Mouse (Mus musculus) Patski (cell line): ENCODE results near the gene Fat4. TPM values are rescaled to one million over a fixed set of nuclear protein-coding genes. Genes with fewer than 3 reads are reported as not detected.

ENCODE experiments used
- ATAC-seq: fragments of 100-300 bp; one replicate; pipeline ENCODE4 v1.8.0; 2021
- CTCF ChIA-PET: fragments of 350-600 bp; sonication (Branson Sonifier 250); formaldehyde crosslinking; loops from one replicate; lab custom pipeline; 2022; ENCODE audit warnings: inconsistent platforms; lab: Charles Lee
- POLR2A ChIA-PET: fragments of 350-600 bp; sonication (Branson Sonifier 250); formaldehyde crosslinking; loops from one replicate; lab custom pipeline; 2022; ENCODE audit warnings: antibody characterized with exemption, inconsistent platforms; lab: Charles Lee
- DNase-seq: peaks from one replicate; pipeline ENCODE4 v3.0.0-alpha.2; 2011; ENCODE audit warnings: low read depth, low spot score
- H3K27me3 ChIP-seq: fragments of 371-371 bp; one replicate; pipeline ENCODE4 v1.5.1; 2021
- CTCF ChIP-seq: fragments of 100-300 bp; IDR thresholded peaks from one replicate; pipeline ENCODE4 v1.5.1; 2021
- in situ Hi-C: fragments of 300-500 bp; cut with MboI; formaldehyde crosslinking; loops from 3 replicates; pipeline ENCODE4 v1.11.1; 2018; ENCODE audit warnings: low pct_unique_long_range_greater_than_20kb, mixed read lengths
- polyA plus RNA-seq: library from polyadenylated mRNA; unstranded; gene quantifications from one replicate; pipeline ENCODE4 v1.2.3, GENCODE M21; 2021

Gene Fat4
- polyA plus RNA-seq, 1 experiment from 2014 or later = 3.5 TPM

GRCm38 (mm10) chr3:39010544-39010943 is 123.8 kb downstream of the Fat4 start:
- DNase-seq (no peak), ATAC-seq (no peak)
- ChIA-PET POLR2A (no interaction called here), CTCF (interaction anchor here (1.0 kb wide), 1 partner anchor 10 kb away, joined by 3 read pairs; no protein-coding TSS in a partner anchor)
- in situ Hi-C loops = no loop called here
- no peak for TF ChIP-seq CTCF
- H3K27me3 ChIP-seq = no peaks in the 10 kb centered on the region

GRCm38 (mm10) chr3:39017633-39018032 is 130.9 kb downstream of the Fat4 start:
- in situ Hi-C loops = no loop called here
- TF ChIP-seq CTCF = no peak
- H3K27me3 ChIP-seq = no peaks in the 10 kb centered on the region
- DNase-seq (no peak), ATAC-seq (no peak)
- POLR2A ChIA-PET = no interaction called here
- CTCF ChIA-PET = no interaction called here

GRCm38 (mm10) chr3:39036113-39036512 is 149.4 kb downstream of the Fat4 start:
- no peak for DNase-seq
- no peak for ATAC-seq
- ChIA-PET POLR2A (no interaction called here), CTCF (no interaction called here)
- in situ Hi-C loops = no loop called here
- TF ChIP-seq CTCF = no peak
- H3K27me3 ChIP-seq = no peaks in the 10 kb centered on the region

- no peak for DNase-seq
- ChIA-PET POLR2A (interaction anchor here (0.7 kb wide), 1 partner anchor 1692 kb away, joined by 6 read pairs; no protein-coding TSS in a partner anchor), CTCF (no interaction called here)
- in situ Hi-C loops = no loop called here
- ATAC-seq = no peak
- no peak for TF ChIP-seq CTCF
- H3K27me3 ChIP-seq = no peaks in the 10 kb centered on the region
Measured at GRCm38 (mm10) chr3:39046425-39046824, 159.7 kb downstream of the Fat4 start.

- ATAC-seq = no peak
- in situ Hi-C loops = no loop called here
- POLR2A ChIA-PET = interaction anchor here (0.6 kb wide), 1 partner anchor 579 kb away, joined by 4 read pairs; no protein-coding TSS in a partner anchor
- no peaks in the 10 kb centered on the region for H3K27me3 ChIP-seq
- CTCF ChIA-PET = interaction anchor here (1.1 to 1.6 kb wide), 2 partner anchors 9 to 10 kb away, joined by 3 read pairs; no protein-coding TSS in a partner anchor
- DNase-seq = no peak
- no peak for TF ChIP-seq CTCF
Measured at GRCm38 (mm10) chr3:39047621-39048303, 161.0 kb downstream of the Fat4 start.

GRCm38 (mm10) chr3:39048304-39048667 is 161.5 kb downstream of the Fat4 start:
- H3K27me3 ChIP-seq = no peaks in the 10 kb centered on the region
- no peak for DNase-seq
- ChIA-PET POLR2A (no interaction called here), CTCF (interaction anchor here (1.1 to 1.6 kb wide), 2 partner anchors 8 to 10 kb away, joined by 3 read pairs; no protein-coding TSS in a partner anchor)
- in situ Hi-C loops = no loop called here
- no peak for ATAC-seq
- TF ChIP-seq CTCF = no peak

GRCm38 (mm10) chr3:39050130-39050529 is 163.4 kb downstream of the Fat4 start:
- in situ Hi-C loops = no loop called here
- H3K27me3 ChIP-seq = no peaks in the 10 kb centered on the region
- no peak for DNase-seq
- no peak for ATAC-seq
- POLR2A ChIA-PET = no interaction called here
- TF ChIP-seq CTCF = no peak
- CTCF ChIA-PET = no interaction called here

- in situ Hi-C loops = no loop called here
- POLR2A ChIA-PET = no interaction called here
- DNase-seq (no peak), ATAC-seq (no peak)
- CTCF ChIA-PET = interaction anchor here (0.7 to 1.8 kb wide), 3 partner anchors 9 to 25 kb away, joined by 3 to 9 read pairs (median 3); no protein-coding TSS in a partner anchor
- no peaks in the 10 kb centered on the region for H3K27me3 ChIP-seq
- no peak for TF ChIP-seq CTCF
Measured at GRCm38 (mm10) chr3:39053072-39053471, 166.3 kb downstream of the Fat4 start.
